Mouse (Mus musculus): ENCODE data around the gene Trpm8.

The Trpm8 gene

DNA sequence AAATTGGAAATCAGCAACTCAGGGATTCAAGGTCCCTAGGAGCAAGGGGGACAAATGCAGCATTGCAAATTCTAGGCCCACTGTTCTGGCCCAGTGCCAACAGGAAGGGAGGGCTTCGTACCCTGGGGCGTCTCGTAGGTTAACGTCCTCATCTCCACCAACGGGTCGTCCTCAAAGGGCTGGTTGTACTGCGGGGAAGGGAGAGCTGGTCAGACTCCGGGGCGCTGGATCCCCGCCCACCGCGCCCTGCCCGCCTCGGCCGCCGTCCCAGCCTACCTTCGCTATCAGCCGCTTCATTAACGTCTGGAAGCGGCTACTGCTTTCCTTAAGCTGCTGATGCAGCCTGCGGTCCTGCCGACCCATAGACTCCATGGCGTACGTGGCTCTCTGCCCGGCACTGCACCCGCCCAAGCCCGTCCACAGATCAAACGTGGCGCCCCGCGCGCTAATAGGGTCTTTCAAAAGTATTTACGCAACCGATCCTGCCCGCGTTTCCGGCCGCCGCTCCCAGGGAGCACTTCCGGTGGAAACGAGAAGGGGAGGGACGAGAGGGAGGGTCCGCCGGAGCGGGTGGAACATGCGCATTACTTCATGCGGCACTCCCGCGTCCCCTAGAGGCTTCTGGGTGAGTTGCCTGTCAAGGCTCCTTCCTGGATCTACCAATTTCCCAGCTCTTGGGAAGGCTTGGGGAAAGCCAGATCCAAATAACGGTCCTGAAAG, at the start of gene Trpm8, which contains the start of gene Hjurp:
Gene Trpm8 (plus strand): TSS at position 564 of the 720 bp plus-strand sequence.
Gene Hjurp (minus strand): TSS at position 536 of the 720 bp plus-strand sequence.
- peak; percentile 100 for DNase-seq (ENCODE audit: low spot score)

- peak; percentile 24 for DNase-seq (ENCODE audit: low spot score)
Observed at GRCm38 (mm10) chr1:88228121-88228520, 49.3 kb upstream of the Trpm8 start.

GRCm38 (mm10) chr1:88229566-88229965, 47.9 kb upstream of the Trpm8 start:
- DNase-seq (ENCODE audit: low spot score): no peak

GRCm38 (mm10) chr1:88229986-88230385, 47.5 kb upstream of the Trpm8 start:
- no peak for DNase-seq (ENCODE audit: low spot score)

GRCm38 (mm10) chr1:88230421-88230820, 47.0 kb upstream of the Trpm8 start:
- DNase-seq (ENCODE audit: low spot score): no peak

- DNase-seq (ENCODE audit: low spot score): no peak
Observed at GRCm38 (mm10) chr1:88230981-88231802, 46.3 kb upstream of the Trpm8 start.

DNA sequence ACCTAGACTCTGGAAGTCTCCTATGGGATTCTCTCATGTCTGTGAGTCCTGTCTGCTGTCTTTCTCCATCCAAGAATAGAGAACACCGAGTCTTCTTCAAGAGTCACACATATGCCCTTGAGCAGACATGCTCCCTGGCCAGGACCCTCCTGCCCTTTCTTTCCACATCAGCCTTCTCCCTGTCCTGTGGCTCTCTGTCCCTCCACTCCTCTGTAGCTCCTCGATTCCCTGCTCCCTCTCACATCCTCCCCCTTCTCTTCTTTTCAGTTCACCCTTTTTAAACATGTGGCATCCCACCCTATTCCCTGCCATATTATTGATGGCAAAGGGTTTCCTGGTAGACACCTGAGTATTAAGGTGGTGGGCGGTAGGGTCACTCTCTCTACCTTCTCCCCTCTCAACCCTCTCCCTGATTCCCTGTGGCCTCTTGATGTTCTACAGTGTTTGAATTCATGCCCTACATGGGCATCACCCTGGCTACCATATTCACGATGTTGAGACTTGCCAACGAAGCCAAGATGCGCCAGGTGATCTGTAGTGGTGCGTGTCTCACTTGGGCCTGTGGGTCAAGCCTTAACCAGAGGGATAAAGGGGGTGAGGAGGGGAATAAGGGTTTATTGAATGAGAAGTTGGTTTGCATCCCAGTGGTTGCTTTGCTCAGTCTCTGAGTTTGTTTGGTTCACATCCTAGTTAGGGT, 45.5 kb upstream of the Trpm8 start:
- DNase-seq (ENCODE audit: low spot score): no peak

DNA sequence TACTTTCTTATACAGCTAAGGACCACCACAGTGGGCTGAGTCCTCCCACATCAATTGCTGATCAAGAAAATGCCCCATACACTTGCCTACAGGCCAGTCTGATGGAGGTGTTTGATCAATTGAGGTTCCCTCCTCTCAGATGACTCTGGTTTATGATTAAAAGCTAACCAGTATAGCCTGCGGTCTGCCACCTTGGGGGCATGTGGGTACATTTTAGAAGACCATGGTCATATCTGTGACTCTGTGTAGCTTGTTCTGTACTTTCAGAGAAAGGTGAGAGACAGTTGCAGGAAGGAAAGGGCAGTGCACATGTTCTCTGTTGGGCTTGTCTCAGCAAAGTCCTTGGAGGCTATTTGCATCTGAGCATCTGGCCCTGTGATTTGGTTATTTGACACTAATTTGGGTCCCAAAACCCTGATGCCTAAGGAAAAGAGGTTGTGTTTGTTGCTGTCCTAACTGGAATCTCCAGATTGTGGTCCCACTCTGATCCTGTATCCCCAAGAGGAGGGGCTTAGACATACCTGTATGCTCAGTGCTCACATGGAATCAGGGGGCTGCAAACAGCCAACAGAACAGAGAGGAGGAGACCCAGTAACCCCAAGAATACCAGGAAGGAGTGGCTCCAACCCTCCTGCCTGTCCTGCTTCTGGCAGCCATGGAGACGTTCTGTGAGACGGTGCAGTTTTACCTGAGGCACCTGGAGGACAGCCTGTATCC, 44.6 kb upstream of the Trpm8 start:
- no peak for DNase-seq (ENCODE audit: low spot score)

DNA sequence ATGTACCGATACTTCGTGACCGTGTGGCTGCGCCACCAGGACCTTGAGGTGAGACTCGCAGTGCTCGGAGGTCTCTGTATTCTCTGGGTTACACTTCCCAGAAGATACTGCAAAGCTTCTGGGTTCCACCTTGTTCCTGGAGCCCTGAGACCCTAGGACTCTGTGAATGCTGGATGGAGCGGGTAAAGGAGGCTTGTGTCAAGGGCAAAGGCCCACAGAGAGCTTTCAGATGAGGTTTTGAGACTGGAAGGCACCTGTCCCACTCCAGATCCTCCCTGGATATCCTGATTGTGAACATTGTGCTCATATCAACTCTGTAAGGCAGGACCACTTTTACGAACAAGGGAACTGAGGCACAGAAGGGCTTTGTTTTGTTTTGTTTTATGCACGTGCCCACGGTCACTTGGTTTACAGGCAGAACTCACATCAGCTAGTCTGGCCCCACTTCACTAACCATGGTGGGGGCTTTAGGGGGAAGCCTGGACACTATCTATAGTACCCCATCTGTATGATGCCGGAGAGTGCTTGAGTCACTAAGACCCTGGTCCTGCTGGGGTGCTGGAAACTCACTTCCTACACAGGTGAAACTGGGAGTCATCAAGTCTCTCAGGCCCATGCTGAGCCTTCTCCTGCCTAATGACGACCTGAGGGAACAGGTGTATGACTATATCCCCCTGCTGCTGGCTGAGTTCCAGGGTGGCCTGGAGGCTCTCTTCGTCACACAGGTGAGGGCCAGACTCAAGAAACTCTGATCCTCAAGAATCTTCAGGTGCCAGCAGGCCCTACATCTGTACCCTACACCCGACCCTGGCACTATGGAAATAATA, 43.8 kb upstream of the Trpm8 start:
- no peak for DNase-seq (ENCODE audit: low spot score)

DNA sequence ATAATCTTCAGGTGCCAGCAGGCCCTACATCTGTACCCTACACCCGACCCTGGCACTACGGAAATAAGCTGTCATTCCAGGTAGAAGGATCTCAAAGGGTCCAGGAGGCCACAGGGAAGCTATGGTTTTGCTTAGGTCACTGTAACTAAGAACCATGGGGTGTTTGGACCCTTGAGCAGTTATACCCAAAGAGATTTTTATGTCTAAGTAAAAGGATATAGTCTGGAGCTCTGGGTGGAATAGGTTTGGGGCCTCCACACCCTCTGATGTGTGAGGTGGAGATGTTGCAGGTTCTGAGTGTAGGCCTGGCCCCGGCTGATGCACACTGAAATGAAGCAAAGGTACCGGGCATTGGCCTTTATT, 43.2 kb upstream of the Trpm8 start:
- no peak for DNase-seq (ENCODE audit: low spot score)

GRCm38 (mm10) chr1:88234646-88235045, 42.8 kb upstream of the Trpm8 start:
- DNase-seq (ENCODE audit: low spot score): no peak

GRCm38 (mm10) chr1:88235046-88235893, 42.2 kb upstream of the Trpm8 start:
- DNase-seq (ENCODE audit: low spot score): no peak

GRCm38 (mm10) chr1:88235894-88236415, 41.5 kb upstream of the Trpm8 start:
- no peak for DNase-seq (ENCODE audit: low spot score)

- no peak for DNase-seq (ENCODE audit: low spot score)
Observed at GRCm38 (mm10) chr1:88237311-88237710, 40.1 kb upstream of the Trpm8 start.

- no peak for DNase-seq (ENCODE audit: low spot score)
Observed at GRCm38 (mm10) chr1:88238771-88239170, 38.7 kb upstream of the Trpm8 start.

- no peak for DNase-seq (ENCODE audit: low spot score)
Observed at GRCm38 (mm10) chr1:88240072-88240471, 37.4 kb upstream of the Trpm8 start.

DNA sequence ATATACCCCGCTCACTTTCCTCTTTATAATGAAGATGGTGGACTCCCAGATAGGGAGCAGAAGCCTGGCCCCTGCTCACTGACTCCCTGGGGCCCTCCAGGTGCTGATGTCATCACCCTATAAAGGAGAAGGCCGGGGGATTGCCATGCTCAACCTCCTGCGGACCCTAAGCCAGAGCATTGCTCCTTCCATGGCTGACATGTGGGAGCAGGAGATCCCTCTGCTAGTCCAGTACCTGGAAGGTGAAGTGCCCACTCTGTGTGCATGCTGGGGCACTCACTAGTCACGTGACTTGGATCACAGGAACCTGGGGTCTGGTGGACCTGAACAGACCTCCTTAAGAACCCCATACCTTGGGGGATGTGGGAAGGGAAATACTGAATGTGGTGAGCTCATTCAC, 36.9 kb upstream of the Trpm8 start:
- no peak for DNase-seq (ENCODE audit: low spot score)

GRCm38 (mm10) chr1:88243861-88244260, 33.6 kb upstream of the Trpm8 start:
- DNase-seq (ENCODE audit: low spot score): no peak

DNA sequence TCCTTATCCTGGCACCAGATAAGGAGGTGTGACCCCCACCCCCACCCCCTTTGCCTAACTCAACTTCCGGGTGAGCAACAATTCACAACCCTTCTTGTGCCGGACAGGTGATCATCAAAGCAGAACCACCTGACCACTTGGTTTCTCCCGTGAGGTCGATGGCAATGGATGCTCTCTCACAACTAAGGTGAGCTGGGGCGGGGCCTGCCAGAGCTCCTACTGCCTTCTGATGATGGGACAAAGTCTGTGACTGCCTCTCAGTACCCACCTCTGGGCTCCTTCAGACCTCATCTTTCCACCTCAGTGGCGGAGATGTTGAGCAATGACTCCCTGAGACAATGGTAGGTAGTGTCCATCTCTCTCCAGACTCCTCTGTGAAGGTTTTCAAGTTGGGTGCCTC, 31.6 kb upstream of the Trpm8 start:
- no peak for DNase-seq (ENCODE audit: low spot score)

DNA sequence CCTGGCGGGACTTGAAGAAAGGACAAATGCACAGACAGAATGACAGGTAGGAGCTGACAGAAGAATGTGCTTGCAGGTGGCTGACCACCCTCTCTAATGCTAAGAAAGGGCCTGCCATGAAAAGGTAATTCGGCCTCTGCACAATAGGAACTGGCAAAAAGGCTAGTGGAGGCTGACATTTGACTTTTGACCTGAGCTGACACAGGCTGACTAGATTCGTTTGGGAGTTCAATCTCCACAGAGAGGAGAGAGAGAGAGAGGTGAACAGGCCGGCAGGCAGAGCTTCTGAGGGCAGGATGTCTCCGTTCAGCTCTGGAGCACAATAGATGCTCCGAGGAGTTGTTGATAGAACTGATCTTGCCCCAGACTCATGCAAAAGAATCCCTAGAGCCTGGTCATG, 31.1 kb upstream of the Trpm8 start:
- no peak for DNase-seq (ENCODE audit: low spot score)

Measured in urinary bladder, postnatal 25 days (tissue).